Mouse (Mus musculus) activated CD4-positive, CD25-positive, alpha-beta regulatory T cell, adult 4 months (primary cell): Measurements from ENCODE around the gene Vps45. TPM values are rescaled to one million over a fixed set of nuclear protein-coding genes. Genes with fewer than 3 reads are reported as not detected.
A peak's percentile ranks its signal among the peaks of the same experiment; 100 is the strongest.

Experiments
- ATAC-seq: one replicate; pipeline ENCODE4 v1.8.0; 2017
- polyA plus RNA-seq, 2 experiments: library from polyadenylated mRNA; unstranded; fragments of 100-300 nt; shearing (Covaris generic); gene quantifications; one replicate each; pipeline ENCODE4 v1.2.1; 2017

Gene Vps45
- 10 to 100 TPM; 18.8 to 22.7 TPM for polyA plus RNA-seq

DNA sequence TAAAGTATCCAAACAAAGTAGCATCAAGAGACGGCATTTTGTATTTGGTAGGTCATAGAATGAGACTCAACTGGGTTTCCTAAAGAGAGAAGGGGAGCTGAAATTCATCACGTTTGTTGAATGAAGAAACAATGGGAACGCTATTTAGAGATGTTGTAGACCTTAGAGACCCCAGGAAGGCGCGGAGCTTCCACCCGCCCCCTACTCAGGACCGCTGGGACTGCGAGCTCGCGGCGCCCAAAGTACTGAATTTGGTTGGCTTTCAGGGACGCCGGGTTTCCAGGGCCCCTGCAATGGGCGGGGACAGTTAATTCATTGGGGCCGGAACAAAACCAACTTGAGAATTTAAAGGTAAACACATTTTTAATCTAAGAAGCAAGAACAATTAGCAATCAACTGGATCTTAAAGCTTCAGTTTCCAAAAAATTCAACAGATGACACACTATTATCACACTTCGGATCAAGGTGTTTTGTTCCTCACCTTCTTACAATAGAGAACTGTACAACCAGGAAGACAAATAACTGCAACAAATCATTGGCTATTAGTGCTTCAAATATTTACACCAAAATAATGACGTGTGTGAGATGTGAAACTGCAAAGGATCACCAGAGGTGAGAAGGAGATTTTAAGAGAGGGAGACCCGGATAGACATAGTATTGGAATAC is at the start of gene Vps45:
Gene Vps45 (minus strand): TSS at position 236 of the 666 bp plus-strand sequence.
- peak; percentile 80 for ATAC-seq

- no peak for ATAC-seq
These were observed 47.9 kb upstream of the Vps45 start for GRCm38 (mm10) chr3:96106151-96106550.

DNA sequence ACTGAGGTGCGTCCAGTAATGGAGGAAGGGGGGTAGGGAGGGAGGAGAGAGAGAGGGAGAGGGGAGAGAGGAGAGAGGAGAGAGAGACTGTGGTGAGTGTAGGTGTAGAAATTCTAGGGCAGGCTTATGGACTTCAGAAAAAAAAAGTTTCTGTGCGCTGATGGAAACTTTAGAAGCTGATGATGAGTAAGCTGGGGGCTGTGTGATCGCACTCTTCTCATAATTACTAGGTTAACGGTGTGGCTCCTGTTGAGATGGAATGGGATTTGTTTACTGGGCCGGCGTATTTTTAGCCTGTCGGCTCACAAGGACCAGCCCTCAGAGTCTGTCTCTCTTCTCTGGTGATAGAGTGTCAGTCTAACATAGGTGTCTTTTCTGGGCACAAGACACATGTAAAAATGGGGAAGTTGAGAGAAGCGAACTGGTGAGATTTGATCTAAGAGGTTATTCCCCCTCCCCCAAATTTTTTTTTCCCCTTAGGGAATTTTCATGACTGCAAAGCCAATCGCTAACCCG is 47.0 kb upstream of the Vps45 start:
- ATAC-seq: peak; percentile 19

GRCm38 (mm10) chr3:96104261-96105065 is 46.2 kb upstream of the Vps45 start, which contains the start of gene Otud7b:
Otud7b (plus strand) TSS chr3:96104527.
- ATAC-seq: peak; percentile 50

DNA sequence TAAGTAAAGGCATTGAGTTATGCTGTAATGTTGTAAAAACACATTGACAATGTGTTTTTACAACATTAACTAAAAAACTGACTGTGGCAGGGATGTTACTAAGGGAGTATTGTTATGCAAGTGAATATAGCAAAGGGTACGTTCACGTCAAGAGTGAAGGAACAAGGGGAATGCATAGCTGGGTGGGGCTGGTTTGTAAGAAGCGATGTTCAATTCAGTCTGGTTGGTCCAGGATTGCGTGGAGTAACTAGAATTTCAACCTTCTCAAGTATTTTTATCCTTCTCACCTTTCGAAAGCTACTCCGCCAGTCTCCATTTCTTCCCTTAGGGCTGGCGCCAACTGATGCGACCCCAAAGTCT is 45.6 kb upstream of the Vps45 start:
- no peak for ATAC-seq

GRCm38 (mm10) chr3:96102100-96102872 is 44.0 kb upstream of the Vps45 start:
- ATAC-seq: peak; percentile 35

- ATAC-seq: no peak
These were observed 40.5 kb upstream of the Vps45 start for GRCm38 (mm10) chr3:96098616-96099267.

- no peak for ATAC-seq
These were observed 39.9 kb upstream of the Vps45 start for GRCm38 (mm10) chr3:96098168-96098567.

GRCm38 (mm10) chr3:96094203-96094602 is 35.9 kb upstream of the Vps45 start:
- ATAC-seq: no peak

- ATAC-seq: no peak
These were observed 35.2 kb upstream of the Vps45 start for GRCm38 (mm10) chr3:96093509-96093908.

DNA sequence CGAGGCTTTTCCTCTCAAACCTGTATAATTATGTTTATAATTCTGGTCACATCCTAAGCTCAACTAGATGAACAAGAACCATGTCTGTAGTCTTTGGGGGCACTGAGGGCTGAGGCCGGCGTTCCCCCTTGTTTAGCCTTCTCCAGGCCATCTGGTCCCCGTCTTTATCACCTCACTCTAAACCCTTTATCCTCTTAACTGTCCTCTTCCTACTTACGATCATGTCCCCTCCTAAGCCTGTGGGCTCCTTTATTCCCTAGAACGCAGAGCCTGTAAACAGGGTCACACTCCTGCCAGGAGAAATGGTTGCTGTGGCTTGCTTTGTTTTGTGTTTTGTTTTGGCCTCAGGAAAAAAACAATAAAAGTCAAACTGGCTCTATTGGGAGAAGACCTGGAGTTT is 33.7 kb upstream of the Vps45 start:
- no peak for ATAC-seq

GRCm38 (mm10) chr3:96091146-96091545 is 32.9 kb upstream of the Vps45 start:
- ATAC-seq: no peak

DNA sequence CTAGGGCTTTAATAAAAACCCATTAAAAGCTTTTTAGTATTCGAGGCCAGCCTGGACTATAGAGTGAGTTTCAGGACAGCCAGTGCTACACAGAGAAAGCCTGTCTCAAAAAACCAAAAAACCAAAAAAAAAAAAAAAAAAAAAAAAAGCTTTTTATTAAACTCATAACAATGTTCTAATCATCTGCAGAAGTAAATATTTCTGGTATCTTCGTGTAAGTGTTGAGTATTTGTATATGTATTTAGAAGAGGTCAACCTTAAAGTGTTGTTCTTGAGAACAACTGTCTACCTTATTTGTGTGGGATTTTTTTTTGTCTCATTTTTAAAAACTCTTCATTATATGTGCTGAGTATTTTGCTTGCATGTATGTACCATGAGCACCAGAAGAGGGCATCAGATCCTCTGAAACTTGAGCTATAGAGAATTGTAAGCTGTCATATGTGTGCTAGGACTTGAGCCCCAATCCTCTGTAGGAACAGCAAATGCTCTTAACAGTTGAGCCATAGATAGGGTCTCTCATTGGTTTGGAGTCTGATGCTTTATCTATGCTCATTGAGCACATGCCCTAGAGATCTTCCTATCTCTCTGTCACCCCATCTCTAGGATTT is 31.7 kb upstream of the Vps45 start:
- no peak for ATAC-seq

- ATAC-seq: no peak
These were observed 29.5 kb upstream of the Vps45 start for GRCm38 (mm10) chr3:96087801-96088200.

- ATAC-seq: no peak
These were observed 29.0 kb upstream of the Vps45 start for GRCm38 (mm10) chr3:96087219-96087618.

- ATAC-seq: no peak
These were observed 26.0 kb upstream of the Vps45 start for GRCm38 (mm10) chr3:96084146-96084755.

GRCm38 (mm10) chr3:96082714-96083508 is 24.6 kb upstream of the Vps45 start:
- no peak for ATAC-seq

- ATAC-seq: no peak
These were observed 23.8 kb upstream of the Vps45 start for GRCm38 (mm10) chr3:96082100-96082499.

DNA sequence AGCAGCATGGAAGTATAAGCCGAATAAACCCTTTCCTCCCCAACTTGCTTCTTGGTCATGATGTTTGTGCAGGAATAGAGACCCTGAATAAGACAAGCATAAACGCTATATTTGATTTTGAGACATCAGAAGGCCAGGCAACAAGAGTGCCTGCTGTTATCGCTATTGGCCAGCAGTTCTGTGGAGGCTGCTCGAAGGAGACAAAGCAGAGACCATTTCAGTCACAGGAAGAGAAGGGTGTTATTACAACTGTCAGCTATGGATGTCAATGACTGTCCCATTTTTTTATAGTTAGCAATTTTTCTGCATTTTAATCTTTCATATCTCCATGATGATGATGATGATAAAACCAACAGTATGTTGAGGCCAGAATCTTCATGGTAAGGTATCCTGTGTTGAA is 23.4 kb upstream of the Vps45 start:
- ATAC-seq: no peak

DNA sequence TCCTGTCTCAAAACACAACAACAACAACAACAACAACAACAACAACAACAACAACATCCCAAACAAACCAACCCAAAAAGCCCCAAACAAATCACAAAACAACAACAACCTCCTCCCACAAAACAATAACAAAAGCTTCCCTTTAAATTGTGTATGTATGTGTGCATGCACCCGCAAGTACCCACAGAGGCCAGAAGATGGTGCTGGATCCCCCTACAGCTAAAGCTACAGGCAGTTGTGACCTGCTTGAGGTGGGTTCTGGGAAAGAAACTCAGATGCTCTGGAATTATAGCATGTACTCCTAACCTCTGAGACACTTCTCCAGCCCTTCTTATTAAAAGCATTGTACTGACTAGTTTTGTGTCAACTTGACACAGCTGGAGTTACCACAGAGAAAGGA is 22.7 kb upstream of the Vps45 start:
- ATAC-seq: no peak

DNA sequence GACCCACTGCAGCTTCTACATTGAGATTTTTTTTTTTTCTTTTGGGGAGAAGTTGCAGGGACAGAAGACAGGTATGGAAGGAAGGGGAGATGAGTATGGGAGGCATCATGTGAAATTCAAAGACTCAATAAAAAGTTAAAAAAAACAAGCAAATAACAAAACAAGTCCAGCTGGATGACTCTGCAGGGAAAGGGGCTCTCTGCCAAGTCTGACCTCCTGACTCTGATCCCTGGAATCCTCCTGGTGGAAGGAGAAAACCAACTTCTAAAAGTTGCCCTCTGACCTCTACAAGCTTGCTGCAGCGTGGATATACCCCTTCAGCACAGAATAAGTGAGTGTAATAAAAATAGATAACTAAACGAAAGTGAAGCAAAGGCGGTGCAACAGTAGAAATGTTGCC is 20.4 kb upstream of the Vps45 start:
- no peak for ATAC-seq
